8 mouse cellular contexts compared by ENCODE assay signal in genomic region chr12:103314640-103315361, GRCm38 (mm10). TPM values are rescaled to one million over a fixed set of nuclear protein-coding genes. Genes with fewer than 3 reads are reported as not detected.
DNase-seq lines count a peak whose midpoint lies in the region; ATAC-seq and TF ChIP-seq lines count a peak whose summit lies in the region.

No protein-coding gene starts in this region.

- peak overlapping the region; percentile 45 for H3K4me2 ChIP-seq in lung, embryonic 16.5 days (ENCODE audit: low read depth, low read length)
- H3K4me2 ChIP-seq in hindbrain, postnatal 0 days (ENCODE audit: low read depth, low read length): peak overlapping the region; percentile 61

- H3K36me3 ChIP-seq in lung, embryonic 16.5 days (ENCODE audit: control insufficient read depth, insufficient read depth, low read length): no peaks in the 10 kb centered on the region
- no peaks in the 10 kb centered on the region for H3K36me3 ChIP-seq in hindbrain, postnatal 0 days (ENCODE audit: insufficient read depth, low read length)

- peaks cover 4% of the 10 kb centered on the region for H3K27me3 ChIP-seq in lung, embryonic 16.5 days (ENCODE audit: control insufficient read depth, insufficient read depth, low read depth, low read length)
- H3K27me3 ChIP-seq in hindbrain, postnatal 0 days (ENCODE audit: insufficient read depth, low read length): no peaks in the 10 kb centered on the region

- peaks cover 3% of the 10 kb centered on the region; the same call in 1 of the 2 replicates for H3K4me1 ChIP-seq in lung, embryonic 16.5 days (replicated peaks; ENCODE audit: control insufficient read depth, insufficient read depth, low read length)
- H3K4me1 ChIP-seq in hindbrain, postnatal 0 days (ENCODE audit: insufficient read depth, low read length): peaks cover 19% of the 10 kb centered on the region
- H3K4me1 ChIP-seq in olfactory bulb, adult 2 months (ENCODE audit: control insufficient read depth, insufficient read depth, low read length): peaks cover 5% of the 10 kb centered on the region; the same call in 1 of the 2 replicates

- WGBS in lung, embryonic 16.5 days: 7% methylated on average over 25 of the region's 25 CpGs
- WGBS in hindbrain, postnatal 0 days: 3% methylated on average over 24 of the region's 25 CpGs
- 9% methylated on average over 25 of the region's 25 CpGs for WGBS in olfactory bulb, adult 2 months

- no peak for TF ChIP-seq POLR2A in olfactory bulb, adult 2 months (IDR thresholded peaks at IDR 0.05; ENCODE audit: insufficient read depth, low read depth, low read length)

- H3K27ac ChIP-seq in lung, embryonic 16.5 days (ENCODE audit: low read length): no peak overlapping the region
- peak overlapping the region; percentile 83 for H3K27ac ChIP-seq in hindbrain, postnatal 0 days
- H3K27ac ChIP-seq in olfactory bulb, adult 2 months (ENCODE audit: insufficient read depth, low read depth, low read length): no peak overlapping the region

- ATAC-seq in cerebellum, adult (ENCODE audit: insufficient number of reproducible peaks, low FRiP score, low TSS enrichment): no peak
- ATAC-seq in lung, embryonic 16.5 days (ENCODE audit: low read depth): peak; percentile 31; the same call in 1 of the 2 replicates
- peak; percentile 88 for ATAC-seq in hindbrain, postnatal 0 days

- peak; percentile 46 to 57 for DNase-seq in cerebellum, postnatal 10 days
- DNase-seq in lung, postnatal 25 days (ENCODE audit: low spot score): no peak
- peak; percentile 80 for DNase-seq in hindbrain, postnatal 0 days (ENCODE audit: low spot score)
- no peak for DNase-seq in thymus, postnatal 14 days
- no peak for DNase-seq in cerebellum, adult 9-10 months

- H3K9me3 ChIP-seq in lung, embryonic 16.5 days (ENCODE audit: control insufficient read depth, low read length): no peaks in the 10 kb centered on the region; the same call in 1 of the 2 replicates
- no peaks in the 10 kb centered on the region for H3K9me3 ChIP-seq in hindbrain, postnatal 0 days (ENCODE audit: low read length)

- H3K9ac ChIP-seq in lung, embryonic 16.5 days (ENCODE audit: low read length): no peak overlapping the region
- H3K9ac ChIP-seq in hindbrain, postnatal 0 days (replicated peaks; ENCODE audit: low read length): peak overlapping the region; percentile 48

- no peak for TF ChIP-seq CTCF in hindbrain, postnatal 0 days (IDR thresholded peaks at IDR 0.05; ENCODE audit: low read depth)
- no peak for TF ChIP-seq CTCF in olfactory bulb, adult 2 months (IDR thresholded peaks at IDR 0.05; ENCODE audit: insufficient read depth, low read depth, low read length)

- no peak overlapping the region for H3K4me3 ChIP-seq in lung, embryonic 16.5 days (ENCODE audit: low read length)
- H3K4me3 ChIP-seq in hindbrain, postnatal 0 days (ENCODE audit: low read length): peak overlapping the region; percentile 31
- peak overlapping the region; percentile 26 for H3K4me3 ChIP-seq in olfactory bulb, adult 2 months (ENCODE audit: insufficient read depth, low read depth, low read length)

RNA-seq across cellular contexts. Expression of gene Fam181a, which starts 4.0 kb away (rescaled TPM):
- polyA plus RNA-seq in lung, embryonic 16.5 days (2015; fragmentation: Nextera tagmentation; extraction: Ambion mirVana): 0.43 TPM in 1 of 2 replicates, not detected in the other
- total RNA-seq in hindbrain, postnatal 0 days (2014; rRNA removed): 14.6 and 18.5 TPM in 2 replicates
- 8.1 and 9.2 TPM in 2 replicates for polyA plus RNA-seq in hindbrain, postnatal 0 days (2015; fragmentation: Nextera tagmentation; extraction: Ambion mirVana)
- polyA plus RNA-seq in olfactory bulb, adult 2 months (2012; ENCODE audit: insufficient read depth, insufficient read length, low replicate concordance, missing spikeins): not detected in 2 replicates

RNA-seq across cellular contexts. Expression of gene Asb2, which starts 41.0 kb away (rescaled TPM):
- 8.3 and 8.4 TPM in 2 replicates for polyA plus RNA-seq in lung, embryonic 16.5 days (2015; fragmentation: Nextera tagmentation; extraction: Ambion mirVana)
- total RNA-seq in hindbrain, postnatal 0 days (2014; rRNA removed): 3.2 and 4.2 TPM in 2 replicates
- polyA plus RNA-seq in hindbrain, postnatal 0 days (2015; fragmentation: Nextera tagmentation; extraction: Ambion mirVana): 1.4 and 1.6 TPM in 2 replicates
- polyA plus RNA-seq in olfactory bulb, adult 2 months (2012; ENCODE audit: insufficient read depth, insufficient read length, low replicate concordance, missing spikeins): not detected in 2 replicates

Comparison
In these comparisons a context has a peak if more than half of its experiments do, and no peak if none do; other contexts are left out.
1. DNase-seq: peak in cerebellum, postnatal 10 days (2 of 2) and hindbrain, postnatal 0 days (single experiment); none in lung, postnatal 25 days (single experiment), thymus, postnatal 14 days (single experiment) and cerebellum, adult 9-10 months (single experiment).